Mouse (Mus musculus): ENCODE data around the gene Lman1l.

Gene Lman1l

DNA sequence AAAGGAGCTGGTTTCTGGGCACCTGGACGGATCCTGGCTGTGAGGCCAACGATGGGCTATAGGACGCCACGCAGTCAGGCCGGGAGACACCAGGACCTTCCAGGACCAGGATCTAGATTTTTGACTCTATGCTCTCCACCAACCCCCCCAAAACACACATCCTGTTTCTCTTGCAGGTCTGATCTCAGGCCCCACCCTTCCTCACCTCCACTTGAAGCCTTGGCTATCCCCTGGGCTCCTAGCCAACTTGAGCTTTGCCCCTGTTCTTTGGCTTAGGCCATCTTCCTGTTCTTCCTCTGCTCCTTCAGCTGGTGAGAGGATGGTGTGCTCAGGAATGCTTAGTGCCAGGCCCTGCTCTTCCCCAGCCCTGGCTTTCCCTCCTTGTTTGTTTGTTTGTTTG, at the start of gene Lman1l:
TSS of gene Lman1l (minus strand) at position 101 of the 400 bp plus-strand sequence.
- no peak for DNase-seq (ENCODE audit: extremely low spot score, low read depth, low spot score)

DNA sequence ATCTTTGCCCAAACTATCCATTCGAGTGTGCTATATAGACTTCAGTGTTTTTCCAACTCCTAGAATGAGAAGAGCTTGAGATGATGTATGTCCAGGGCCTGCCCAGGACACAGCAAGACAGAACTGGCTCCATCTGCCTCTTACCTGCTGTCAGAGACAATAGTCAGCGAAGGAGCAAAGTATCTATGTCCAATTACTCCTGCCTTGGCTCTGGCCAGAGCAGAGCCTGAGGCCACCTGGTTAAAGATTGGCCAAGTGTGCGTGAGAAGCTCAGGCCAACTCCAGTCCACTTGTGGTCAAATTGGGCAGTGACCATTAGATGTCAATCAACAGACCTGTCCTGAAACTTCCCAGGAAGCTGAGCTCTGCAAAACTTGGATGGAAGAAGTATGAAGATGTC, 49.0 kb upstream of the Lman1l start:
- DNase-seq (ENCODE audit: extremely low spot score, low read depth, low spot score), result no peak

- DNase-seq (ENCODE audit: extremely low spot score, low read depth, low spot score), result no peak
Measured at GRCm38 (mm10) chr9:57668277-57668676, 47.7 kb upstream of the Lman1l start.

DNA sequence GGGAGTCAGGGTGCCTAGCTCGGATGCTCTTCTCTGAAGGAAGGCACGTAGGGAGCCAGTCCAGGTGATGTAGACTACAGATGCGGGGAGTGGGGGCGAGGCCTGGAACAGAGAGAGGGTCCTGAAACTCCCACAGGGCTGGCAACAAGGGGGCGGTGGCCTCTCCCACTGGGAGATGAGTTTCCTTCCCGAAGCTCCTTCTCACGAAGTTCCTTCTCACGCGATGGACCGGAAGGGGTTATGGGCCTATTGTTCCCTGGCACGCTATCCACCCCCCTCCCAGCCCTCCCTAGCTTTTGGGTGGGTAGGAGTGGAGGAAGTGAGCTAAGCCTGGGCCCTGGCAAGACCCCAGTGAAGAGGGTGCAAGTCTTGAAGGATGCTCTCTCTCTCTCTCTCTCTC, 47.2 kb upstream of the Lman1l start:
- no peak for DNase-seq (ENCODE audit: extremely low spot score, low read depth, low spot score)

GRCm38 (mm10) chr9:57667136-57667535, 46.6 kb upstream of the Lman1l start:
- DNase-seq (ENCODE audit: extremely low spot score, low read depth, low spot score), result no peak

DNA sequence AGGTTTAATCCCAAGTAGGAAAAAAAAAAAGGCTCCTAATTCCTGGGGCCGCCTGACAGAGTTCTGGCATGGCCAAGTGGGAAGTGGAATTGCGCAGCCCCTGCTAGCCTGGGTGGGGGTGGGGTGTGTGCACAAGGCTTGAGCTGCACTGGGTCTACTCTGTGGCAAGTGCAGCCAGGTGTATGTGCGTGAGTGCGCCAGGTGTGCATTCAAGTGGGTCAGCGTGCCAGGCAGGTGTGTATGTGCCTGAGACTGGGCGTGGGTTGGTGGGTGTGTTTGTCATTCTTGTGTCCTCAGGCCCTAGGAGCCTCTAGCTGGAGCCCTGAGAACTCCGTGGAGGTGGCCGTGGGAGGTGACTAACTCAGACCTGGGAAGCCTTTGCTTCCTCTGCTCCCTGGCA, 46.0 kb upstream of the Lman1l start:
- DNase-seq (ENCODE audit: extremely low spot score, low read depth, low spot score), result no peak

DNA sequence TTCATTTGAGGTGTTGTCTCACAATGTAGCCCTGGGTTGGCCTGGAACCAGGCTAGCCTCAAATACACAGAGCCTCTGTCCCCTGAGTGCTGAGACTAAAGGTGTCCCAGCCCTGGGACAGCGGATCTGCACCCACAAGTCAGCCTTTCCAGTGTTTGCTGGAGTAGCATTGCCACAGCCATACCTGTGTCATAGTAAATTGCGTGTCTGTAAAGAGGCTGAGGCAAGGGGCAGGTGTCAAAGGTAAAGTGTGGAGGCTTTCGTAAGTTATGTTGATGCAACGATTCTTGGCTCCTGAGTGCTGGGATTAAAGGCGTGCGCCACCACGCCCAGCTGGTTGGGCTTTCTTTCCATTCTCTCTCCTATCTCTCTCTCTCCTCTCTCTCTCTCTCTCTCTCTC, 44.0 kb upstream of the Lman1l start:
- no peak for DNase-seq (ENCODE audit: extremely low spot score, low read depth, low spot score)

DNA sequence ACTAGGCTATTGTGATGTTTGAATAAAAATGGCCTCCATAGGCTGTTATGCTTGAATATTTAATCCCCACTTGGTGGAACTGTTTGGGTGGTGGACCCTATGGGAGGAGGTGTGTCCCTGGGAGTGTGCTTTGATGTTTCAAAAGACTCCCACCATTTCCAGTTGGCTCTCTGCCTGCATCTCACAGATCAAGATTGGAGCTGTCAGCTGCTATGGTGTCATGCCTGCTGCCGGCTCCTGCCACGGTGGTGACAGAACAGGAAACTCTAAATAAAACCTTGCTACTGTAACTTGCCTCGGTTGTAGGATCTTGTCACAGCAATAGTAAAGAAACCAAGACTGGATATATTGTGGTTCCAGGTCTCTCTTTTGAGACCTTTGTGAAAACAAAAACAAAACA, 41.0 kb upstream of the Lman1l start:
- no peak for DNase-seq (ENCODE audit: extremely low spot score, low read depth, low spot score)

DNA sequence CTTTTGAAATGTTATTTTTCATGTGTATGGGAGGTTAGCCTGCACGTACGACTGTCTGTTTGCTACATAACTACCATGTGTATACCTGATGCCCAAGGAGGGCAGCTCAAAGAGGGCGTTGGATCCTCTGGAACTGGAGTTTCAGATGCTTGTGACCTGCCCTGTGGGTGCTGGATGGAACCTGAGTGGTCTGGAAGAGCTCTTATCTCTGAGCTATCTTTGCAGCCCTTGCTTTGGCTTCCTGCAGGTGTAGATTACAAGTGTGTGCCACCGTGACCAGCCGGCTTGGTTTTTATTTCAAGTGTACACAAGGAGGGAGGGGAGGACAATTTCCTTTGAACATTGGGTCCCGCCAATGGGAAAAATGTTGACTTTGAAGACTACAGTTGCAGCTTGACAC, 39.9 kb upstream of the Lman1l start:
- DNase-seq (ENCODE audit: extremely low spot score, low read depth, low spot score), result no peak

- peak; percentile 28 for DNase-seq (ENCODE audit: extremely low spot score, low read depth, low spot score)
Measured at GRCm38 (mm10) chr9:57659774-57660173, 39.2 kb upstream of the Lman1l start.

GRCm38 (mm10) chr9:57658970-57659369, 38.4 kb upstream of the Lman1l start:
- no peak for DNase-seq (ENCODE audit: extremely low spot score, low read depth, low spot score)

DNA sequence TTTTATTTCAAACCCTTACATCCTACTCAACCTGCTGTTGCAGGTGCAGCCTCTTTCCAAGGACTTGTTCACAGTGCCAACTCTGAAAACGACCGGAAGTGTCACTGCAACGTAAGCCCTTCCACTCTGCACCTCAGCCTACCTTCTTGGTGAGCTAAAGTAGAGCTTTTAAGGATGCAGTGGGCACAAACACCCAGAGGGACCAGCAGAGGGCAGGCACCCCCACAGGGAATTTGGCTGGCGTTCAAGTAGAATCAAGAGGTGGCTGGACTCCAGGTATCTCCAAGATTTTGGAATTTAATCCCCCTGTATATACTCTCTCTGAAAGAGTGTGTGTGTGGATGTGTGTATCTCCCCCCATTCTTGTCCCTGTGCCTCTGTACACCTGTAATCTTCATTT, 37.3 kb upstream of the Lman1l start:
- no peak for DNase-seq (ENCODE audit: extremely low spot score, low read depth, low spot score)

DNA sequence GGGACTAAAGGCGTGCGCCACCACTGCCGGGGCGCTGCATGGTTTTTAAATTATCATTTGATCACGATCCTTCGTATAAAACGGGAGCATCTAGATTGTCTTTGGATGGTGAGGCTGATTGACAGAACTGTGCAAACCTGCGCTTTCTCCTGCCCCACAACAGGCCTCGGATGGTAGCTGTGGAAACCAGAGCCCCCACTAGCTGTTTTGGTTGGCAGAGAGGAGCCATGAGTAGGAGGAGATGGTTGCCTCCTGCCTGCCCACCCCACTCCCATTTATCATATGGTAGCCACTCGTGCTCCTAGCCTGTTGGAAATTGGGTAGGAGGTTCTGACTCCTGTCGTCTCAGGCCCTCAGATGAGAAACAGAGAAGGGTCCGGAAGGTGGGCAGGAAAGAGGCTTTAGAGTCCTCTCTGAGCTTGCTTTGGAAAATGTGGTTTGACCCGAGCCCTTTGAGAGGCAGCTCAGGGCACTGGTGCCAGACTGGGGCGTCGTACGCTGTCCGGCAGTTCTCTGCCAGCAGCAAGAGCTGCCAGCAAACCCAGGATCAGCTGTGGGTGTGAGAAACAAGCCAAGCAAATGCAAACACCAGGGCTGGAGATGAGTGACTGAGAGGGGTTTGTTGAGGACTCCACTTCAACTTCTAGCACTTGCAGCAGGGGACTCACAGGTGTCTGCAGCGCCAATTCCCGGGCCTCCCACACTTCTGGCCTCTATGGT, 36.2 kb upstream of the Lman1l start:
- DNase-seq (ENCODE audit: extremely low spot score, low read depth, low spot score), result no peak

DNA sequence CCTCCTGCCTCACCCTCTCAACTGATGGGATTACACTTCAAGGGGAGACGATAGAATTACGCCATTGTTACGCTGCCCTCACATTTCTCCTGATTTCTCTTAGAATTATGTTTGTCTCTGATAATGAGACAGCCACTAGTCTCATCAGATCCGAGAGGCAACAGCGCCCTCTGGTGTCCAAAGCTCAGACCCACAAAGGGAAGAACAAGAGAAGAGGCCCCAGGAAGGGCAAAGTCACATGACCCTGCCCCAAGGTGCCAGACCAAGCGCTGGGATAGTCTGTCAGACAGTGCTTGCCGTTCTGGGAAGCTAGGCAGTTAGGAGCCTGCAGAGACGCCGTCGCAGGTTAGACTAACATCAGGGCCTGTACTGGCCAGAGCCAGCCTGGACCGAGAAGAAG, 35.2 kb upstream of the Lman1l start:
- DNase-seq (ENCODE audit: extremely low spot score, low read depth, low spot score), result peak; percentile 92

DNA sequence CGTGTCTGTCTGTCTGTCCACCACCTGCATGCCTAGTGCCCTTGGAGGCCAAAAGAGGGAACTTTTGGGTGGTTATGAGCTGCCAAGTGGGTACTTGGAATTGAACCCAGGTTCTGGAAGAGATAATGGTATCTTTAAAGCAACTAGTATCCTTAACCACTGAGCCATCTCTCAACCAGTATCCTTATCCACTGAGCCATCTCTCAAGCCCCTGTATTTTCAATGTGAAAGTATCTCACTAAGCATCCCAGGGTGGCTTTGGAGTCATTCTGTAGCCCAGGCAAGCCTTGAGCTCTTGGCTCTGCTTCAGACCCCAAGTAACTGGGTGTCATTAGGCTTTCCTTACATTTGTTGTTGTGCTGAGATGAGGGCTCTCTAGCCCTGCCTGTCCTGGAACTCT, 34.4 kb upstream of the Lman1l start:
- DNase-seq (ENCODE audit: extremely low spot score, low read depth, low spot score), result no peak

DNA sequence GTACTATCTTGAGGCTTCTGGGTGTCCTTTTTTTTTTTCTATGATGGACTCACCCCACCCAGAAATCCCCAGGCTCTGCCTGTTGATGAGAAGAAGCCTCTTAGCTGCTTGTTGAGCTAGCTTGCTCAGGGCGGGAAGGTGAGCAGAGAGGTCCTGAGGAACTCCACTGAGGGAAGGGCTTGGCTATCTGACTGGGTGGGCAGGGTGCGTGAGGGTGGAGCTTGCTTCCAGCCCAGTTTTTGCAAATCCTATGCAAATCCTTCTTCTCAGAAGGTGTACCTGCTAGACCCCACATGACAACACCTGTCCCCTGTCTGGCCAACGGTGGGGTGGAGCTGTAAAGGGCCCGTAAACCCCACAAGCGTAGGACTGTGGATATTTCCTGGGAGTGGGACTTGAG, 32.7 kb upstream of the Lman1l start, which contains the start of gene Csk:
TSS of gene Csk (minus strand) at position 349 of the 400 bp plus-strand sequence.
- DNase-seq (ENCODE audit: extremely low spot score, low read depth, low spot score), result no peak

GRCm38 (mm10) chr9:57652855-57653254, 32.3 kb upstream of the Lman1l start:
- DNase-seq (ENCODE audit: extremely low spot score, low read depth, low spot score), result no peak

DNA sequence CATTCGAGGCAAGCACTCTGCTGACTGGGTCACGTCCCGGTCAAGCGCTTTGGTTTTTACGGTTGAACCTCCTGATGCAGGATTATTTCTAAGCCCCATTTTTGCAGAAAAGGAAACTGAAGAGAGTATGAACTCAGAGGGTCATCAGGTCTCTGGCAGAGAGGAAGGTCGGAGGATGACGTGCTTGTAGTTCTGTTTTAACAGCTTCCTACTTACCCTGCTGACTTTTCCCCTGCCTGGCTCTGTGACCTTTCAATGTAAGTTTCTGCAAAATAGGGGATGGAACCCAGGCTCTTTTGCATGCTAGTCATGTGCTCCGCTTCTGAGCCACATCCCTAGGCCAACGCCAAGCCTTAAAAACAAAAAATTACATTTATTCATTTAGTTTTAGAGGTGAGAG, 31.8 kb upstream of the Lman1l start:
- no peak for DNase-seq (ENCODE audit: extremely low spot score, low read depth, low spot score)

DNA sequence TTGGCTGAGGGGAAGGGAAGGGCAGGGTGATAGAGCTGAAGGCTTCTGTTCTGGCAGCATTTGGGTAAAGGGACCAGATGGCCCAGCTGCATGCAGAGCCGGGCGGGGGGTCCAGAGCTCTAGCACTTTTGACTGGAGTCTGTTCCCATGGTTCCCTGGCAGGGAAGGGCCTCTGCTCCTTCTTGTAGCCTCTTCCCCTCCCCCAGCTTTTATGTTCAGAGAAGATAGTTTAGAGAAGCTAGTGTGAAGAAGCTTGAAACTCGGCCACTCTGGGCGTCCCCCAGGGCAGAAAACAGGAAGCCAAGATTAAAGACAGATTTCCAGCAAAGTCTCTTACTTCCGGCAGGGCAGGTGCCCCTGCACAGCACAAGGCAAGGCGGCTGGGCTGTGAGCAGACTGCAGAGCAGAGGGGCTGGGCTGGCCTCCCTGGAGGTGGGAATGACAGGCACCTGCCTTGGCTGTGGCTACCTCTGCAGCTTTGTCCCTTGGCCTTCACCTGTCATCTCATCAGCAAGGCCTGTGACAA, 30.3 kb upstream of the Lman1l start:
- DNase-seq (ENCODE audit: extremely low spot score, low read depth, low spot score), result no peak

DNA sequence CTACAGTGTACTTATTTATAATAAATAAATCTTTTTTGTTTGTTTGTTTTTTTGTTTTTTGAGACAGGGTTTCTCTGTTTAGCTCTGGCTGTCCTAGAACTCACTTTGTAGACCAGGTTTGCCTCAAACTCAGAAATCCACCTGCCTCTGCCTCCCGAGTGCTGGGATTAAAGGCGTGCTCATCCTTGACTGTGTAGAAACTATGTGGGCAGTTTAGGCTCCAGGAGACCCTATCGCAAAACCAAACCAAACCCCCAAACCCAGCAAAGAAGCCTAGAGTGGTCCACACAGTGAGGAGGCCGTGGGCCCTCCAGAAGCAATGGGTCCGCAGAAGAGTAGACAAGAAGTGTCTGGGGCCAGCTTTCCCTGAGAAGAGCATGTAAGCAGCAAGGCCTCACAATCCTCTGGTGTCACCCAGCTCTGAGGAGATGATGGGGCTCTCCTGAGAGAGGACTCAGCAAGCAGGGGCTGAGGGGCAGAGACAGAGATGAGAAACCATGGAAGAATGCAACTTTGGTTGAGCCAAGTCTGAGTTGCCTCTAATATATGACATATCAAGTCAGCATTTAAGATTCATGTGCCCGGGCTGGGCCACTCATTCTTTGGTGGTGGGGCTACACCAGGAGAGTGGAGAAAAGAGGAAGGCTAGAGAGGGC, 29.7 kb upstream of the Lman1l start:
- no peak for DNase-seq (ENCODE audit: extremely low spot score, low read depth, low spot score)

DNA sequence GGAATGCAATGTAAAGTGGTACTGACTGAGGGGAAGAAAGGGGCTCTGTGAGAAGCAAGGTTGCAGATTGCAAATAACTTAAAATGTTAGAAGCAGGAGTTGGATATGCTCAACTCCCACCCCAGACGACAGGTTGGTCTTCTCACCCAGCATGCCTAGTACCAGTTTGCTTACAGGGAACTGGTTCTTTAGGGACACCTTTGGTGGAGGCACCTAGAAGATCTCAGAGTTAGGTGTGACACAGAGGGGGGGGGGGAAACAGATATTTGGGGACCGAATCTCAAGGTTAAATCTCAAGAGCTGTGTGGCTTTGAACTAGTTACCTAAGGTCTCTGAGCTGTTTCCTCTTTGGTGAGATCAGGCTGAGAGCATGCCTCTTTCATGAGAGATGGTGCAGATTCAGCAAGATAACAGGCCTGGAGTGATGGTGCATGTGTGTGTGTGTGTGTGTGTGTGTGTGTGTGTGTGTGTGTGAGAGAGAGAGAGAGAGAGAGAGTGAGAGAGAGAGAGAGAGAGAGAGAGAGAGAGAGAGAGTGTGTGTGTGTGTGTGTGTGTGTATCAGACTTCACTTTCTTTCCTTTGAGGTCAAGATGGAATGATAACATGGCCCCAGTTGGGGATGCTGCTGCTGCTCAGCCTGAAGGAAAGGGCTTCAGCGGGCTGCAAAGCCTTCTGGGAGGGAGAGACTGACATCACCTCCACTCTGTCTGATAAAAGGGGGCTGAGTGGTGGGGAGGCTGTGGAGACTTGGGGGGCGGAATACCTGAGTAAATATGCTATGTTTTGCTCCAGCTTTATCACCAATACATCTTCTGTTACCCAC, 26.9 kb upstream of the Lman1l start:
- DNase-seq (ENCODE audit: extremely low spot score, low read depth, low spot score), result no peak

Measured in hindlimb bud, embryonic 11.5 days (tissue).